Mouse (Mus musculus) C2C12 (cell line): ENCODE measurements at regions not wholly inside any gene's neighbourhood (a gene's known extent, or its start where the extent isn't known, plus 50 kb on each side); places are given as distances from the start of the nearest gene placed in this dataset.

Experiments used
- H3K27me3 ChIP-seq: one replicate; pipeline ENCODE4 v1.6.1; 2011; ENCODE audit not compliant: control insufficient read depth, insufficient read depth, insufficient read length
- H3K36me3 ChIP-seq: one replicate; pipeline ENCODE4 v1.6.1; 2011; ENCODE audit not compliant: control insufficient read depth, insufficient read depth
- H3K4me3 ChIP-seq: one replicate; pipeline ENCODE4 v1.5.1; 2011; ENCODE audit warnings: mild to moderate bottlenecking, control low read depth; ENCODE audit not compliant: poor library complexity, insufficient read depth, severe bottlenecking
- H3K79me2 ChIP-seq: one replicate; pipeline ENCODE4 v1.6.1; 2011; ENCODE audit not compliant: control insufficient read depth, insufficient read depth
- H3K79me3 ChIP-seq: one replicate; pipeline ENCODE4 v1.6.1; 2011; ENCODE audit warnings: low read depth, control low read depth
- H3ac ChIP-seq: one replicate; pipeline ENCODE3; 2011; ENCODE audit warnings: low read depth; ENCODE audit not compliant: control insufficient read depth, insufficient read length
- CEBPB ChIP-seq: IDR thresholded peaks from one replicate; pipeline ENCODE4 v1.6.1; 2011; ENCODE audit warnings: low read depth, mild to moderate bottlenecking, control low read depth, moderate library complexity
- CTCF ChIP-seq: IDR thresholded peaks from one replicate; pipeline ENCODE4 v1.5.1; 2011; ENCODE audit not compliant: control insufficient read depth, insufficient read depth, insufficient read length
- FOSL1 ChIP-seq: IDR thresholded peaks from one replicate; pipeline ENCODE4 v1.8.0; 2011; ENCODE audit warnings: mild to moderate bottlenecking, low read length; ENCODE audit not compliant: poor library complexity, insufficient read depth, severe bottlenecking
- MAX ChIP-seq: IDR thresholded peaks from one replicate; pipeline ENCODE4 v1.6.1; 2011; ENCODE audit warnings: mild to moderate bottlenecking, control low read depth
- MYOD1 ChIP-seq: IDR thresholded peaks from one replicate; pipeline ENCODE4 v1.6.1; 2011; ENCODE audit warnings: low read depth; ENCODE audit not compliant: control insufficient read depth, insufficient read length
- MYOG ChIP-seq: IDR thresholded peaks from one replicate; pipeline ENCODE4 v1.6.1; 2011; ENCODE audit not compliant: control insufficient read depth, insufficient read length; ENCODE audit errors: extremely low read depth
- USF1 ChIP-seq: IDR thresholded peaks from one replicate; pipeline ENCODE4 v1.6.1; 2011; ENCODE audit warnings: low read depth, mild to moderate bottlenecking, control low read depth, moderate library complexity

GRCm38 (mm10) chr3:52929827-52930605, 87.0 kb downstream of the Cog6 start:
- Histone ChIP-seq H3ac (no peak overlapping the region), H3K79me2 (no peaks in the 10 kb centered on the region), H3K4me3 (no peak overlapping the region), H3K79me3 (no peaks in the 10 kb centered on the region), H3K36me3 (no peaks in the 10 kb centered on the region), H3K27me3 (no peaks in the 10 kb centered on the region)
- TF ChIP-seq USF1, result no peak
- no peak for TF ChIP-seq CEBPB
- no peak for TF ChIP-seq MAX
- no peak for TF ChIP-seq FOSL1
- TF ChIP-seq CTCF, result no peak
- no peak for TF ChIP-seq MYOG
- TF ChIP-seq MYOD1, result no peak

DNA sequence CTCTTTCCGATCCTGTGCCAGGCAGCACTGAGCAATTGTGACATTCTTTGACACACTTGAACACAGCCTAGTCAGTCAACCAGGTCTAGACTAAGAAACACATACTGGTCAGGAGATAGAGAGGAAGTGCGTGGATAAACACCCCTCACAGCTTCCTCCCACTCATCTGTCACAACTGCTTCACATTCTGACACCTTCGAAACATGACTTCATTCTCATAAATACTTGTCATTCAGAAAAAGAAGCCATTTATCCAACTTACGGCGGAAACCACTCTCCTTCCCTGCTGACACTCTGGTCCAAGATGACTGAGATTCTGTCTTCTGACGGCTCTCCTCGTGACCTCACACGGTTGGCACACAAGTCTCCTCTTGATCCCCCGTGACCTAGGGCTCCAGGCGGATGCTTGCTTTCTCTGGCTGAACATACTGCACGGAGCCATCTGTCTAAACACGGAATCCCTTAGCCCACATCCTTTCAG, 89.6 kb downstream of the Cog6 start:
- H3K79me3 ChIP-seq, result no peaks in the 10 kb centered on the region
- no peaks in the 10 kb centered on the region for H3K36me3 ChIP-seq
- H3ac ChIP-seq, result no peak overlapping the region
- no peaks in the 10 kb centered on the region for H3K79me2 ChIP-seq
- TF ChIP-seq MYOG, result no peak
- TF ChIP-seq FOSL1, result no peak
- no peaks in the 10 kb centered on the region for H3K27me3 ChIP-seq
- H3K4me3 ChIP-seq, result no peak overlapping the region

DNA sequence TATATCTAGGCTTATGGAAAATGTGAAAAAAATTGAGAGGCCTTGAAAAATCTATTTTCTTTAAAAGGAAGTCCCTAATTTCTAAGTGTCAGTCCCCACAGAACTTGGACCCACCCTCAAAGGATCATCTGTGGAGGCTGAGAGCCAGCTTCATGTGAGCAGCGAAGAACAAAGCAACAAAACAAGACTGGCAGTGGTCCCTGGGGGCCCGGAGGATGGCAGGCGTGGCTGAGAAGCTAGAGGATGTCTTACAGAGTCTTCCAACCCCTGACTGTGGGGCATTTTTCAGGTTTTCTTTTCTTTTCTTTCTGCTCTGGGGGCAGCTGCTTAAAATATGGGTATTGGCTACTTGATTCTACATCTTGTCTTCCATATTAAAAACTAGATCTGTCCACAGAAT, 90.5 kb downstream of the Cog6 start:
- H3K27me3 ChIP-seq, result no peaks in the 10 kb centered on the region
- no peaks in the 10 kb centered on the region for H3K79me3 ChIP-seq
- no peaks in the 10 kb centered on the region for H3K79me2 ChIP-seq
- TF ChIP-seq CEBPB, result no peak
- TF ChIP-seq CTCF, result no peak
- no peak for TF ChIP-seq FOSL1
- TF ChIP-seq USF1, result no peak
- TF ChIP-seq MYOD1, result no peak
- no peak overlapping the region for H3K4me3 ChIP-seq
- no peaks in the 10 kb centered on the region for H3K36me3 ChIP-seq
- H3ac ChIP-seq, result no peak overlapping the region

DNA sequence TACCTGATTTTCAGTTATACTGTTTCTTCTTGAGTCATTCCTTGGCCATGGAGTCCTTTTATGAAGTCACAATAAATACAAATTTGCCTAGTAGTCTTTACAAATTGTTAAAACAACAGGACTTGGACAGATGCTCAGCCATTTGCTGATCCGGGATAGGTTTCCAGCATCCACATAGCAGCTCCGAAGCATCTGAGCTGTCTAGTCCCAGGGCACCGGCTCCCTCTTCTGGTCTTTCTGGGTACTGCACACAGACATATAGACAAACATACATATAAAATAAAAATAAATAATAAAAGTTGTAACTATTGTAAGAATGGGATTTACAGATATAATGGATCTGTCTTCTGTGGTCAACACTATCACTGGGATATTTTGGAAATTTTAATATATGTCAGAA, 91.8 kb downstream of the Cog6 start:
- Histone ChIP-seq H3ac (no peak overlapping the region), H3K4me3 (no peak overlapping the region), H3K79me3 (no peaks in the 10 kb centered on the region), H3K36me3 (no peaks in the 10 kb centered on the region), H3K27me3 (no peaks in the 10 kb centered on the region), H3K79me2 (no peaks in the 10 kb centered on the region)
- no peak for TF ChIP-seq CEBPB
- no peak for TF ChIP-seq MAX
- TF ChIP-seq USF1, result no peak
- no peak for TF ChIP-seq MYOD1
- TF ChIP-seq FOSL1, result no peak

- Histone ChIP-seq H3K79me2 (no peaks in the 10 kb centered on the region), H3ac (no peak overlapping the region), H3K4me3 (no peak overlapping the region), H3K79me3 (no peaks in the 10 kb centered on the region), H3K27me3 (no peaks in the 10 kb centered on the region), H3K36me3 (no peaks in the 10 kb centered on the region)
- no peak for TF ChIP-seq USF1
- TF ChIP-seq FOSL1, result no peak
- TF ChIP-seq CTCF, result no peak
- no peak for TF ChIP-seq MYOG
- no peak for TF ChIP-seq MYOD1
- no peak for TF ChIP-seq MAX
- TF ChIP-seq CEBPB, result no peak
Measured at GRCm38 (mm10) chr3:52924631-52925030, 92.4 kb downstream of the Cog6 start.

- H3K36me3 ChIP-seq, result no peaks in the 10 kb centered on the region
- no peak overlapping the region for H3ac ChIP-seq
- no peaks in the 10 kb centered on the region for H3K79me2 ChIP-seq
- no peak for TF ChIP-seq FOSL1
- TF ChIP-seq CTCF, result no peak
- no peak for TF ChIP-seq CEBPB
- TF ChIP-seq MAX, result no peak
- H3K79me3 ChIP-seq, result no peaks in the 10 kb centered on the region
- H3K27me3 ChIP-seq, result no peaks in the 10 kb centered on the region
- H3K4me3 ChIP-seq, result no peak overlapping the region
Measured at GRCm38 (mm10) chr3:52923824-52924559, 93.0 kb downstream of the Cog6 start.
